Mouse (Mus musculus) olfactory bulb, adult 2 months (tissue): ENCODE data around the gene 4930402H24Rik.

Experiments used
- CTCF ChIP-seq: fragments of 200-500 bp; IDR thresholded peaks from 2 replicates; pipeline ENCODE4 v1.5.1; 2012; ENCODE audit warnings: low read depth, mild to moderate bottlenecking, low read length, moderate library complexity; ENCODE audit not compliant: insufficient read depth
- POLR2A ChIP-seq: fragments of 200-500 bp; IDR thresholded peaks from 2 replicates; pipeline ENCODE4 v1.6.1; 2012; ENCODE audit warnings: mild to moderate bottlenecking, low read depth, low read length, moderate library complexity; ENCODE audit not compliant: insufficient read depth

- TF ChIP-seq POLR2A (no peak), CTCF (no peak)
Observed at GRCm38 (mm10) chr2:130795731-130796130, 110.5 kb downstream of the 4930402H24Rik start.
